Mouse (Mus musculus) cerebellum, adult 2 months (tissue): ENCODE measurements around the gene Otogl. TPM values are rescaled to one million over a fixed set of nuclear protein-coding genes. Genes with fewer than 3 reads are reported as not detected.

Experiments
- DNase-seq, 2 experiments: peaks; one replicate each; pipeline ENCODE4 v3.0.0; 2021
- H3K27ac ChIP-seq: fragments of 200-500 bp; 2 replicates; pipeline ENCODE4 v1.5.1; 2012; ENCODE audit warnings: low read length, control low read depth, inconsistent platforms; ENCODE audit not compliant: insufficient read depth
- H3K27me3 ChIP-seq: fragments of 200-500 bp; 2 replicates; pipeline ENCODE4 v1.6.1; 2012; ENCODE audit warnings: inconsistent platforms, mild to moderate bottlenecking, low read length, moderate library complexity; ENCODE audit not compliant: control insufficient read depth, insufficient read depth
- H3K4me1 ChIP-seq: fragments of 200-500 bp; 2 replicates; pipeline ENCODE4 v1.6.1; 2011; ENCODE audit warnings: low read length; ENCODE audit not compliant: control insufficient read depth, insufficient read depth
- H3K4me3 ChIP-seq: fragments of 200-500 bp; replicated peaks from 2 replicates; pipeline ENCODE3; 2011; ENCODE audit warnings: mild to moderate bottlenecking, low read depth, low read length, control low read depth; ENCODE audit not compliant: insufficient read depth
- CTCF ChIP-seq: fragments of 200-500 bp; IDR thresholded peaks from 2 replicates; pipeline ENCODE4 v1.5.1; 2011; ENCODE audit warnings: low read depth, mild to moderate bottlenecking, control low read depth, low read length, moderate library complexity, borderline replicate concordance; ENCODE audit not compliant: insufficient read depth
- POLR2A ChIP-seq: fragments of 200-500 bp; IDR thresholded peaks from 2 replicates; pipeline ENCODE4 v1.6.1; 2011; ENCODE audit warnings: low read length, control low read depth, borderline replicate concordance; ENCODE audit not compliant: insufficient read depth
- WGBS: fragments of 180-500 bp; shearing (Covaris S2); methylation state at CpG from one replicate; pipeline ENCODE4 v1.1.7; 2018; 5-methylcytosine and 5-hydroxymethylcytosine counted together
- polyA plus RNA-seq: library from polyadenylated mRNA; depleted of rRNA; stranded (reverse); fragments of >200 nt; gene quantifications from 2 replicates; pipeline ENCODE4 v1.2.3, GENCODE M21; 2012

Otogl gene
- polyA plus RNA-seq, 1 experiment: 0.05 TPM

- 73% methylated on average over 2 of the region's 2 CpGs for WGBS
- no peak for TF ChIP-seq CTCF
- TF ChIP-seq POLR2A: no peak
- no peaks in the 10 kb centered on the region for H3K4me1 ChIP-seq
- DNase-seq: no peak
- H3K27me3 ChIP-seq: no peaks in the 10 kb centered on the region
- H3K27ac ChIP-seq: no peak overlapping the region
- no peak overlapping the region for H3K4me3 ChIP-seq
Observed at GRCm38 (mm10) chr10:107923860-107924259, 11.9 kb upstream of the Otogl start.

GRCm38 (mm10) chr10:107922750-107923149 is 10.8 kb upstream of the Otogl start:
- H3K4me3 ChIP-seq: no peak overlapping the region
- H3K27me3 ChIP-seq: no peaks in the 10 kb centered on the region
- no peaks in the 10 kb centered on the region for H3K4me1 ChIP-seq
- WGBS: 12% methylated on average over 1 of the region's 1 CpGs
- TF ChIP-seq CTCF: no peak
- no peak for TF ChIP-seq POLR2A
- H3K27ac ChIP-seq: no peak overlapping the region
- no peak for DNase-seq

- Histone ChIP-seq H3K4me1 (no peaks in the 10 kb centered on the region), H3K27me3 (no peaks in the 10 kb centered on the region), H3K4me3 (no peak overlapping the region), H3K27ac (no peak overlapping the region)
- 27% methylated on average over 1 of the region's 1 CpGs for WGBS
- DNase-seq: no peak
- TF ChIP-seq CTCF (no peak), POLR2A (no peak)
Observed at GRCm38 (mm10) chr10:107921549-107921948, 9.6 kb upstream of the Otogl start.

- no peak for TF ChIP-seq CTCF
- TF ChIP-seq POLR2A: no peak
- 88% methylated on average over 1 of the region's 1 CpGs for WGBS
- no peak overlapping the region for H3K27ac ChIP-seq
- no peaks in the 10 kb centered on the region for H3K27me3 ChIP-seq
- no peak for DNase-seq
- no peak overlapping the region for H3K4me3 ChIP-seq
- H3K4me1 ChIP-seq: no peaks in the 10 kb centered on the region
Observed at GRCm38 (mm10) chr10:107921134-107921533, 9.2 kb upstream of the Otogl start.

- no peak for DNase-seq
- WGBS: 82% methylated on average over 2 of the region's 2 CpGs
Observed at GRCm38 (mm10) chr10:107913013-107913412, 1.1 kb upstream of the Otogl start.

GRCm38 (mm10) chr10:107906453-107906852 is 5.5 kb downstream of the Otogl start:
- Histone ChIP-seq H3K4me3 (no peak overlapping the region), H3K27me3 (no peaks in the 10 kb centered on the region), H3K27ac (no peak overlapping the region), H3K4me1 (no peaks in the 10 kb centered on the region)
- DNase-seq: no peak
- WGBS: 53% methylated on average over 10 of the region's 10 CpGs
- no peak for TF ChIP-seq CTCF
- TF ChIP-seq POLR2A: no peak

More at GRCm38 (mm10) chr10:107913013-107913412, 1.1 kb upstream of the Otogl start:
- Histone ChIP-seq H3K27ac (no peak overlapping the region), H3K4me1 (no peaks in the 10 kb centered on the region), H3K27me3 (no peaks in the 10 kb centered on the region), H3K4me3 (no peak overlapping the region)
- TF ChIP-seq POLR2A (no peak), CTCF (no peak)

- Histone ChIP-seq H3K27me3 (no peaks in the 10 kb centered on the region), H3K27ac (no peak overlapping the region), H3K4me3 (no peak overlapping the region), H3K4me1 (no peaks in the 10 kb centered on the region)
- no peak for TF ChIP-seq POLR2A
- no peak for TF ChIP-seq CTCF
- DNase-seq: no peak
- 87% methylated on average over 7 of the region's 7 CpGs for WGBS
Observed at GRCm38 (mm10) chr10:107905274-107906034, 6.5 kb downstream of the Otogl start.

GRCm38 (mm10) chr10:107901958-107902357 is 10.0 kb downstream of the Otogl start:
- 85% methylated on average over 8 of the region's 8 CpGs for WGBS
- no peak for TF ChIP-seq POLR2A
- no peak for TF ChIP-seq CTCF
- DNase-seq: no peak
- Histone ChIP-seq H3K27me3 (no peaks in the 10 kb centered on the region), H3K4me1 (no peaks in the 10 kb centered on the region), H3K4me3 (no peak overlapping the region), H3K27ac (no peak overlapping the region)
